Mouse (Mus musculus): ENCODE measurements around the gene Hcfc2. TPM values are rescaled to one million over a fixed set of nuclear protein-coding genes. Genes with fewer than 3 reads are reported as not detected.
A peak's percentile ranks its signal among the peaks of the same experiment; 100 is the strongest.

Hcfc2 gene
- polyA plus RNA-seq, 1 experiment from 2014 or later: 45.1 TPM

- ATAC-seq (ENCODE audit: insufficient read depth, low FRiP score): no peak
- no peaks in the 10 kb centered on the region for H3K27me3 ChIP-seq (ENCODE audit: control insufficient read depth, insufficient read depth, low read length)
- 86% methylated on average over 15 of the region's 15 CpGs for WGBS
- no peak overlapping the region for H3K27ac ChIP-seq (ENCODE audit: low read length)
- no peak overlapping the region for H3K4me2 ChIP-seq (ENCODE audit: low read depth, low read length)
- peaks cover 19% of the 10 kb centered on the region; the same call in 1 of the 2 replicates for H3K36me3 ChIP-seq (ENCODE audit: control insufficient read depth, insufficient read depth, low read length)
- no peaks in the 10 kb centered on the region for H3K9me3 ChIP-seq (replicated peaks; ENCODE audit: control insufficient read depth, low read length)
- no peak overlapping the region for H3K4me3 ChIP-seq (replicated peaks; ENCODE audit: low read length)
- H3K4me1 ChIP-seq (ENCODE audit: control insufficient read depth, insufficient read depth, low read length): no peaks in the 10 kb centered on the region
- no peak overlapping the region for H3K9ac ChIP-seq (ENCODE audit: low read length)
Measured at GRCm38 (mm10) chr10:82746988-82747850, 51.3 kb downstream of the Hcfc2 start.

- Histone ChIP-seq H3K4me1 (ENCODE audit: control insufficient read depth, insufficient read depth, low read length) (no peaks in the 10 kb centered on the region), H3K9ac (ENCODE audit: low read length) (no peak overlapping the region), H3K9me3 (replicated peaks; ENCODE audit: control insufficient read depth, low read length) (no peaks in the 10 kb centered on the region), H3K27ac (ENCODE audit: low read length) (no peak overlapping the region), H3K36me3 (ENCODE audit: control insufficient read depth, insufficient read depth, low read length) (peaks cover 21% of the 10 kb centered on the region), H3K27me3 (ENCODE audit: control insufficient read depth, insufficient read depth, low read length) (no peaks in the 10 kb centered on the region), H3K4me2 (ENCODE audit: low read depth, low read length) (no peak overlapping the region), H3K4me3 (replicated peaks; ENCODE audit: low read length) (no peak overlapping the region)
- no peak for ATAC-seq (ENCODE audit: insufficient read depth, low FRiP score)
- 76% methylated on average over 6 of the region's 6 CpGs for WGBS
Measured at GRCm38 (mm10) chr10:82750778-82751177, 54.8 kb downstream of the Hcfc2 start.

GRCm38 (mm10) chr10:82752921-82753320 lies 57.0 kb downstream of the Hcfc2 start:
- no peak overlapping the region for H3K4me2 ChIP-seq (ENCODE audit: low read depth, low read length)
- no peaks in the 10 kb centered on the region for H3K4me1 ChIP-seq (ENCODE audit: control insufficient read depth, insufficient read depth, low read length)
- peaks cover 30% of the 10 kb centered on the region for H3K36me3 ChIP-seq (ENCODE audit: control insufficient read depth, insufficient read depth, low read length)
- 84% methylated on average over 3 of the region's 3 CpGs for WGBS
- H3K27me3 ChIP-seq (ENCODE audit: control insufficient read depth, insufficient read depth, low read length): no peaks in the 10 kb centered on the region
- no peak overlapping the region for H3K9ac ChIP-seq (ENCODE audit: low read length)
- H3K27ac ChIP-seq (ENCODE audit: low read length): no peak overlapping the region
- H3K4me3 ChIP-seq (replicated peaks; ENCODE audit: low read length): no peak overlapping the region
- ATAC-seq (ENCODE audit: insufficient read depth, low FRiP score): 0 out of 2 replicates have a peak, but pooled peaks have one; percentile 47
- no peaks in the 10 kb centered on the region for H3K9me3 ChIP-seq (replicated peaks; ENCODE audit: control insufficient read depth, low read length)

GRCm38 (mm10) chr10:82754642-82755041 lies 58.7 kb downstream of the Hcfc2 start:
- no peaks in the 10 kb centered on the region for H3K4me1 ChIP-seq (ENCODE audit: control insufficient read depth, insufficient read depth, low read length)
- H3K36me3 ChIP-seq (ENCODE audit: control insufficient read depth, insufficient read depth, low read length): peaks cover 31% of the 10 kb centered on the region
- no peak overlapping the region for H3K27ac ChIP-seq (ENCODE audit: low read length)
- H3K9me3 ChIP-seq (replicated peaks; ENCODE audit: control insufficient read depth, low read length): no peaks in the 10 kb centered on the region
- no peaks in the 10 kb centered on the region for H3K27me3 ChIP-seq (ENCODE audit: control insufficient read depth, insufficient read depth, low read length)
- ATAC-seq (ENCODE audit: insufficient read depth, low FRiP score): no peak
- 67% methylated on average over 1 of the region's 1 CpGs for WGBS
- H3K4me3 ChIP-seq (replicated peaks; ENCODE audit: low read length): no peak overlapping the region
- no peak overlapping the region for H3K9ac ChIP-seq (ENCODE audit: low read length)
- no peak overlapping the region for H3K4me2 ChIP-seq (ENCODE audit: low read depth, low read length)

- whole genome bisulfite sequencing: 92% methylated on average over 11 of the region's 11 CpGs
- no peaks in the 10 kb centered on the region for H3K9me3 ChIP-seq (replicated peaks; ENCODE audit: control insufficient read depth, low read length)
- no peak overlapping the region for H3K4me3 ChIP-seq (replicated peaks; ENCODE audit: low read length)
- H3K27ac ChIP-seq (ENCODE audit: low read length): no peak overlapping the region
- 0 out of 2 replicates have a peak, but pooled peaks cover 2% of the 10 kb centered on the region for H3K4me1 ChIP-seq (ENCODE audit: control insufficient read depth, insufficient read depth, low read length)
- ATAC-seq (ENCODE audit: insufficient read depth, low FRiP score): no peak
- no peak overlapping the region for H3K4me2 ChIP-seq (ENCODE audit: low read depth, low read length)
- no peaks in the 10 kb centered on the region for H3K27me3 ChIP-seq (ENCODE audit: control insufficient read depth, insufficient read depth, low read length)
- H3K9ac ChIP-seq (ENCODE audit: low read length): no peak overlapping the region
- peaks cover 31% of the 10 kb centered on the region for H3K36me3 ChIP-seq (ENCODE audit: control insufficient read depth, insufficient read depth, low read length)
Measured at GRCm38 (mm10) chr10:82755213-82755890, 59.4 kb downstream of the Hcfc2 start.

GRCm38 (mm10) chr10:82756466-82756865 lies 60.5 kb downstream of the Hcfc2 start:
- WGBS: 90% methylated on average over 9 of the region's 9 CpGs
- H3K36me3 ChIP-seq (ENCODE audit: control insufficient read depth, insufficient read depth, low read length): peaks cover 26% of the 10 kb centered on the region

GRCm38 (mm10) chr10:82757341-82757740 lies 61.4 kb downstream of the Hcfc2 start:
- Histone ChIP-seq H3K27me3 (ENCODE audit: control insufficient read depth, insufficient read depth, low read length) (no peaks in the 10 kb centered on the region), H3K4me1 (ENCODE audit: control insufficient read depth, insufficient read depth, low read length) (peaks cover 13% of the 10 kb centered on the region; the same call in 1 of the 2 replicates), H3K36me3 (ENCODE audit: control insufficient read depth, insufficient read depth, low read length) (peaks cover 26% of the 10 kb centered on the region), H3K27ac (ENCODE audit: low read length) (no peak overlapping the region), H3K9ac (ENCODE audit: low read length) (no peak overlapping the region), H3K4me3 (replicated peaks; ENCODE audit: low read length) (no peak overlapping the region), H3K9me3 (replicated peaks; ENCODE audit: control insufficient read depth, low read length) (no peaks in the 10 kb centered on the region), H3K4me2 (ENCODE audit: low read depth, low read length) (no peak overlapping the region)
- ATAC-seq (ENCODE audit: insufficient read depth, low FRiP score): no peak
- WGBS: 74% methylated on average over 9 of the region's 9 CpGs

More at GRCm38 (mm10) chr10:82756466-82756865, 60.5 kb downstream of the Hcfc2 start:
- ATAC-seq (ENCODE audit: insufficient read depth, low FRiP score): no peak
- Histone ChIP-seq H3K4me3 (replicated peaks; ENCODE audit: low read length) (no peak overlapping the region), H3K4me1 (ENCODE audit: control insufficient read depth, insufficient read depth, low read length) (peaks cover 10% of the 10 kb centered on the region; the same call in 1 of the 2 replicates), H3K27ac (ENCODE audit: low read length) (no peak overlapping the region), H3K27me3 (ENCODE audit: control insufficient read depth, insufficient read depth, low read length) (no peaks in the 10 kb centered on the region), H3K9ac (ENCODE audit: low read length) (no peak overlapping the region), H3K9me3 (replicated peaks; ENCODE audit: control insufficient read depth, low read length) (no peaks in the 10 kb centered on the region), H3K4me2 (ENCODE audit: low read depth, low read length) (no peak overlapping the region)

- 85% methylated on average over 6 of the region's 6 CpGs for WGBS
- Histone ChIP-seq H3K27ac (ENCODE audit: low read length) (no peak overlapping the region), H3K4me1 (ENCODE audit: control insufficient read depth, insufficient read depth, low read length) (peaks cover 14% of the 10 kb centered on the region; the same call in 1 of the 2 replicates), H3K27me3 (ENCODE audit: control insufficient read depth, insufficient read depth, low read length) (no peaks in the 10 kb centered on the region), H3K4me3 (replicated peaks; ENCODE audit: low read length) (no peak overlapping the region), H3K36me3 (ENCODE audit: control insufficient read depth, insufficient read depth, low read length) (peaks cover 26% of the 10 kb centered on the region), H3K4me2 (ENCODE audit: low read depth, low read length) (no peak overlapping the region), H3K9me3 (replicated peaks; ENCODE audit: control insufficient read depth, low read length) (no peaks in the 10 kb centered on the region), H3K9ac (ENCODE audit: low read length) (no peak overlapping the region)
- no peak for ATAC-seq (ENCODE audit: insufficient read depth, low FRiP score)
Measured at GRCm38 (mm10) chr10:82758368-82758767, 62.4 kb downstream of the Hcfc2 start.

GRCm38 (mm10) chr10:82758878-82759277 lies 62.9 kb downstream of the Hcfc2 start:
- Histone ChIP-seq H3K9ac (ENCODE audit: low read length) (no peak overlapping the region), H3K4me3 (replicated peaks; ENCODE audit: low read length) (no peak overlapping the region), H3K27me3 (ENCODE audit: control insufficient read depth, insufficient read depth, low read length) (no peaks in the 10 kb centered on the region), H3K27ac (ENCODE audit: low read length) (no peak overlapping the region), H3K4me2 (ENCODE audit: low read depth, low read length) (no peak overlapping the region), H3K9me3 (replicated peaks; ENCODE audit: control insufficient read depth, low read length) (no peaks in the 10 kb centered on the region), H3K36me3 (ENCODE audit: control insufficient read depth, insufficient read depth, low read length) (peaks cover 26% of the 10 kb centered on the region), H3K4me1 (ENCODE audit: control insufficient read depth, insufficient read depth, low read length) (peaks cover 14% of the 10 kb centered on the region; the same call in 1 of the 2 replicates)
- no peak for ATAC-seq (ENCODE audit: insufficient read depth, low FRiP score)
- WGBS: 89% methylated on average over 3 of the region's 3 CpGs
